Mouse (Mus musculus) lung, postnatal 4 days (tissue): ENCODE data around the gene Gfm1.
A peak's percentile ranks its signal among the peaks of the same experiment; 100 is the strongest.

Experiments
- DNase-seq, 2 experiments: peaks; one replicate each; pipeline ENCODE4 v3.0.0; 2021

Gene Gfm1

DNA sequence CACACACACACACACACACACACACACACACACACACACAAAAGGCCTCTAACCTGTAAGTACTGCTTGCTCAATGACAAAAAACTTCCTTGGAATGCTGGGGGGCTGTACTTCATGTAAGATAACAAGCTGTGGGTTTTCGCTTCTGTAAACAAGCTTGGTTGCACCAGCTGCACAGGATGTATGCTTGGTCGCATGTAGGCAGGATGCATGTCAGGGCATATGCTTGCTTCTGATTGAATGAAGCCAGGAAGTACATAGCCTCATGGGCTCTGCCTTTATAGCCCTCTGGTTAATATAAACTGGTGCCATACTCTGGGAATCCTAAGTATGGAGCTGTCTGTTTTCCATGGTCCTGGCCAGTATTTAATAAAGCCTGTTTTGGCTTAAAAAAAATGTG is 68.1 kb downstream of the Gfm1 start:
- DNase-seq: no peak

DNA sequence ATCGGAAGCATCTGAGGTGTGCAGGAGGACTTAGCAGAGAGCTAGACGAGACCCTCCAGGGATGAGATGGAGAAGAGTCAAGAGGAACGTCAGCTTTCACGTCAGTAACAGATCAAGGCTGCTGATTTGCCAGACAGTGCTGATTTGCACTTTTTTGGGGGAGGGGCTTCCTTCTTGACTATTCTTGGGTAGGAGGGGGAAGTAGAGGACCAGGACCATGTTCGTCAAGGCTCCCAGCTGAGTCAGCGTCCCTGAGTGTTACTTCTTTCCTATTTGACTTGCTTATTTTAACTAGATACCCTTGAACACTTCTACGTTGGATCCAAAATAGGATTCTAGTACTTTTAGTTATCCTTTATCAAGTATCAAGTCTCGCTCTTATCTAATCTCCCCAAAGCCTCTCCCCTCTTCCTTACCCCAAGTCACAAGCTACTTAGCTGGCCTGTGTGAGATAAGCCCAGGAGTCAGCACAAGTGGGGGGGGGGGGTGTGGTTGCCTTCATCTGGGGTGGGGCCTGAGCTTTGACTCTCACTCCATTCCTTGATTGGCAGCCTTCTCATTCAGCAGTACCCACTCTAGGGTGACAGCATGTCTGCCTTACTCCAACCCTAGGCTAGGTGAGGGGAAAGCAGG is 69.0 kb downstream of the Gfm1 start:
- no peak for DNase-seq

DNA sequence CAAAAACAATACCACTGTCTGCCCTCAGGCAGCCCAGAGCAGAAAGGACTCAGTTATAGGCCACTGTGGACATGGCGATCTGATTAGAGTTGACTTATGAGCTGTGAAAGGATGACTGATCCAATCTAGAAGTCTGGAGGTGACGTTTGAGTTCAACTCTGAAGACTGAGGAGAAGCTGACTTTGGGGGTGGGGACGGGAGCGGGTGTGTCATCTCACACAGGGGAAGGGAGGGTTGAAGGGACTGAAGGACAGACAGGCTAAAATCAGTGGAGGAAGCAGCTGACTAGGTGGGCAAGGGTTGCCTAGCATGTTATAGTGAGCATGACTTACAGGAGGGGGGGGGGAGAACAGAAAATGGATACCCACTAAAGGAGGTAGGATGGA is 69.5 kb downstream of the Gfm1 start:
- DNase-seq: no peak

DNA sequence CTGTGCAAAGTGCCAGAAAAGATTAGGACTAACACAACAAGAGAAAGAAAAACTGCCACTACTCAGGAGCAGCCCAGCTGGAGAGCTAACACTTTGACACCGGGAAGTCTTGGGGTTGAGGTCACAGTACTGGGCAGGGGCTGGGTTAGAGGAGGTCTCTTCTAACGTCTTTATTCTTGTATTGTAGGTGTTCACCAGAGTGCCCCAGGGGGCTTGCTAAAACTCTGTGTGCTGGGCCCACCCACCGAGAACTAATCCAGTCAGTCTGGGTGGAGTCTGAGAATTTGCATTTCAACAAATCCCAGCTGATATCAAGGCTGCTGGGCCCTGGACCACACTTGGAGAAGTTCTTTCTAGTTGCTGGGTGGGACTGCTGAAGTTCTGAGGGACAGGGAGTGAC is 74.0 kb downstream of the Gfm1 start:
- DNase-seq: no peak

DNA sequence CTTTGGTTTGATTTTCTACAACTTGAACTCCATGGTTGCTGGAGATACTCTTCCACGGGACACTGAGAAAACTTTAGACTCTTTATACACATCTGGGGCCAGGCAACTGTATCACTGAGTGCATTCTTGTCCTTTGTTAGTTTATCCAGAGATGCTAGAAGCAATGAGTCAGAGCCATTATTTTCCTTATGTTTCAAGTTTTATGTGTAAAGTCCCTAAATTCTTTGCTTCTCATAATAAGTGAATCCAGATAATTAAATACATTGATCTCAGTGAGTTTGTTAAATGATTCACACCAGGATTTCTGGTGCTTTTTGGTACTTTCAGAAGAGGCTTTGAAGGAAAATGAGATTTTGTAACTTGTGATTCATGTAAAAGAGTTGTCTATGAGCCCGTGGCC is 75.4 kb downstream of the Gfm1 start:
- DNase-seq: no peak

DNA sequence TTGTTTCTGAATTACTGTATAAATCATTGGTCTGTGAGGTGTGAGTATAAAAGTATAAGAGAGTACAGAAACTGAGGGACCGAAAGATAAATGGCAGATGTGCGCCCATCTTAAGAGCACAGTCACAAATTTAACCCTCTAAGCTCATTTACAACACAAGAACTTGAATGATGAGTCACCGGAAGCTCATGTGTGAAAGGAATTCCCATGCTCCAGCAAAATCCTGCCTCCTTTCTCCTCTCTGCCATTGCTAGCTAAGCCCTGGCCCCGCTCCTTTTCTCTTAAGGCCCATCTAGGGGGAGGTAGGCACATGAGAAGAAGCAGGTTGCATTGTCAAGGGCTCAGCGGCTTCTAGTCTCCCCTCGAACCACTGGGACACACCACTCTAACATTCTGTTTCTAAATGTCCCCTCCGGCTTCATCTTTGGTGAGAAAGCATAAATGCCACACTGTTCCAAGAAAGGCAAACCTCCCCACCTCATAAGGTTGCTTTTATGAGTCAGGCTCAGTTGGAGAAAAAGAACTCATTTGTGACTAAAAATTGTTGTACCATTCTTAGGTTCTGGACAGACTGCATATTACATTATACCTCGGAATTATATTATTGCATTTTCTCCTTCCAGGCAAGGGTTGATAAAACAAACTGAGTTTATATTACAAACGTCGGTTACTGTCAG is 78.5 kb downstream of the Gfm1 start:
- no peak for DNase-seq

DNA sequence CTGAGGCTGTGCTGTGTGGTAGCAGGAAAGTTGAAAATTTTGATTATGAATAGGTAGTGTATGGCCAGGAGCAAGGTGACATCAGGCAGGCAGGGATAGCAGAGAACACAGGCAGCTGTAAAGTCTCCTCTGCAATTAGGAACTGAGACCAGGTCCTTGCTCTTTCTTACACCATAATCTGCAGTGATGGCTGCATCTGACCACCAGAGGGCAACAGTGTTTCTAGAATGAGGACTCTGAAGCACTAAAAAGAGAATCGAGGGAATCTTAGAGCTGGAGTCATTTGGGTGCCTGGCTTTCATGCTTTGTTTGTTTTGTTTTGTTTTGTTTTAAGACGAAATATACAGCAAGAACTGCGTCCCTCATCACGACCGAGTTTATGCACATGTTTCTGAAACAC is 82.9 kb downstream of the Gfm1 start:
- DNase-seq: peak; percentile 39 to 79

DNA sequence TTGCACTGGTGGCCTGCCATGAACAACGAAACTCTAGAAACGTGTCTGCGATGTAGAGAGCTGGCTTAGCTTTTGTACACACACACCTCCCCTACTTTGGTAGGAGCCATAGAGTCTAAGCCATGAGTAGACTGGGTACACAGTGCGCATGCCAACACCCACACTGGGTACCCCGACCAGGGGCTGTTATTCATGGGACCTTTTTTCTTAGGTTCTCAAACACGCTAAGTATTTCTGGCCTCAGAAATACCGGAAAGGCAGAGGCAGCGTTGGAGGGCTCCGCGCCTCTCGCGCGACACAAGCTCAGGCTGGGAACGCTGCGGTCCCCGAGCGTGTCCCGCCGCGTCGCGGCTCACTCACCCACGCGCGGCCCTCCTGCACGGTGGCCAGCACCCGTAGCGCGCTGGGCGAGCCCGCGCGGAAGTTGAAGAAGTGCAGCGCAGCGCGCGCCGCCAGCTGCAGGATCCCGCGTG is 84.9 kb downstream of the Gfm1 start:
- DNase-seq: peak; percentile 36 to 38

DNA sequence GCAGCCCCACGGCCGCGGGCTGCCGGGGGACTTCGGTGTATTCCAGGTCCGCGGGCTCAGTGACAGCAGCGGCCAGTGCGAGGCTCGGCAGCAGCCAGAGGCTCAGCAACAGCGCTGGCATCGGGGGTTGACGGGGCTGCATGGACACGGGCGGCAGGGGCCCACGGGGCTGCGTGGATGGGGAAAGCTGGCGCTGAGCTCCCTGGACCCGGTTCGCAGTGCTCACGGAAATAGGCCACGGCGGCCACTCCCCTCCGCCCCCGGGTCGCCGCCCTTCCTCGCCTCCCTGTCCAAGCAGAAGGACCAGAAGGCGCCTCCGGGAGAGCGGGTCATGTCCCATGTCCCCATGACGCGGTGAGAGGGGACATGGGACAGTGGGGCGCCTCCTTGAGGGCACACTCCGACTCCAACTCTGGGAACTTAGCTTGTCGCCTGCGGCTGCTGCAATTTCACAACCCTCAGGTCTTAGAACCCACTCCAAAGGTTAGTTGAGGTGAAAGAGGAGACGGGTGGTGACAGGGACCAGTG is 85.4 kb downstream of the Gfm1 start, which contains the start of gene Rarres1:
Gene Rarres1, minus strand, starts transcription at position 250 of the 528 bp plus-strand sequence.
- DNase-seq: peak; percentile 46 to 50

DNA sequence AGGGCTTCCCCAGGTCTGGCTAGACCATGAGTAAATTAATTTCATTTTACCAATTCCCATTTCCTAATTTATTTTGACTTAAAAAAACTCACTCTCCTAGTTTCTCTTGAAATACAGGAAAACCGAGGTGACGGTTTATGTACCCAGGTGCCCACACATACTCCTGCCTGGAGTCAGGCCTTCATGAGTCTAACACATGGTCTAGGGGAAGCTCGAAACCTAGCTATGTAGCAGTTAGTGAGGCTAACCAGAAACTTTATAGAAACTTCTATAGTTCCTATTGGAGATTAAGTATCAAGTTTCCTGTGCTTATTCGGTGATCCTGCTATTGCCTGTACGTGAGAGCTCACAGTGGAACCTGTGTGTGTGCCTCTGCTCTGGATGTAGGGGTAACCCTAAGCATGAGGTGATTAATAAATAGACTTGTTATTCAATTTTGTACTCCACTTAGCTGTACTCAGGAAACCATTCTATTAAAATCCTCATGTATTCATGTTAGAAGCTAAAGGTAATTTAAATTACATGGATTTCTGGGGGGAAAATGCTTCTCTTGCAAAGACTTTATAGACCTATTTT is 90.8 kb downstream of the Gfm1 start:
- DNase-seq: no peak

DNA sequence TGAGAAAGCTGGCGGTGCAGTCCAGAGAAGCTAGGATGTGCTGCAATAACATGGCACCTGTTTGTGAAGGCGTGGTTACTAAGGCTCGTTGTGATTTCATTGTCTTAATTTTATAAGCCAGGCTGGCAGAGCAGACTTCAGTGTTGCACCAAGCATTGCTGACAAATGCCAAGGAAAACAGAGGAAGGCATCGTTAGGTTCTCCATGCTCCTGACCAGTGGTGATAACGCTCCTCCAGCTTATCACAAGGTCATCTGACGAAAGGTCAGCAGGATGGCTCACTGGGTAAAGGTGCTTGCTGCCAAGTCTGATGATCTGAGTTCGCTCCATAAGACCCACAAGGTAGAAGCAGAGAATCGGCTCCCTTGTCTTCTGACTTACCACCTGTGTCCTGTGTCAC is 92.8 kb downstream of the Gfm1 start:
- no peak for DNase-seq

DNA sequence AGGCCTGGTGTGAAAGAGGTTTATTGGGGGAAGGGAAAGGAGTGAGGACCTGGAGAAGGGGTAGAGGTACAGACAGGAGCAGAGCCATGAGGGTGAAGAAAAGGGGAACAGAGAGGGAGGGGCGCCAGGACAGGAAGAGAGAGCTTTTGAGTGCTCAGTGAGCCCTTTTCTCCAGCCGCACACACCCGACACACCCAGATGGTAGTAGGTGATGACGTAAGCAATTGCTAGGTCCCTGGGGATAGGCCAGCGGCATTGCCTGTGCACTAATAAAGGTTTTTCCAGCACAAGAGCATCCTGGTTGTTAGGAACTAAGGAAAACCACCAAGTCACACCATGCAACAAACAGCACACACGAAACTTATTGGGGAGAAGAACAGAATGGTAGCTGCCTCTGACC is 94.9 kb downstream of the Gfm1 start:
- DNase-seq: peak in 1 of 2 experiments; percentile 5
